Mouse (Mus musculus): ENCODE measurements around the gene Gm11114.
A peak's percentile ranks its signal among the peaks of the same experiment; 100 is the strongest.

Gm11114 gene

DNA sequence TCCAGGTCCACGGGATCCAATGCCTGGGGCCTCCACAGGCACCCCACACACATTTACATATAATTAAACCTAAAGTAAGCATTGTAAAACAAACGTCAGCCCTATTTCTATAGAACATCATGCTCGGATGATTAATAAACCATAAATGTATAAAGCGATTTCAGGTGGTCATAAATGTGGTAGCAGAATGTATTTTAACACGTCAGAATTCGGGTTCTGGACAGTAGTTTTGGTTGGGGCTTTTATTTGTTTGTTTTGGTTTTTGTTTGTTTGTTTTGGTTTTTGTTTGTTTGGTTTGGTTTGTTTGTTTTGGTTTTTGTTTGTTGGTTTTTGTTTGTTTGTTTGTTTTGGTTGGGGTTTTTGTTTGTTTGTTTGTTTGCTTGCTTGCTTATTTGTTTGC, at the start of gene Gm11114:
Gm11114 (plus strand) TSS at position 301 of the 400 bp plus-strand sequence.
- DNase-seq, result no peak

DNA sequence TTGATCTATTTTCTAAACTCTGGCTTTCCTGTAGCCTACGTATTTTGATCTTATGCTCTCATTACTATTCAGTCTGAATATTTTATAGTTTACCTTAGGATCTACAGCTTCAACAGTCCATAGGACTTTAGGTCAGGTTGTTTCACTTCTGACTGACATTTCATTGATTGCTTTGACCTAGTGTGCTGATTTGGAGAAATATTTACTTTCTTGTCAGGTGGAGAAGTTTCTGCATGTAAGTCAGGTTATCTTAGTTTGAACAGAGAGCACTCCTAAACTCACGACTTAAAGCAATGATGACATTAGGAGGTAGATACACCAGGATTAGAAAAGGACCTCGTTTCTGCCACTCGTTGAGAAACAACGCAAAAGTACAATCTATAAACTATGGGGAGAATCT, 45.7 kb upstream of the Gm11114 start:
- DNase-seq, result no peak

DNA sequence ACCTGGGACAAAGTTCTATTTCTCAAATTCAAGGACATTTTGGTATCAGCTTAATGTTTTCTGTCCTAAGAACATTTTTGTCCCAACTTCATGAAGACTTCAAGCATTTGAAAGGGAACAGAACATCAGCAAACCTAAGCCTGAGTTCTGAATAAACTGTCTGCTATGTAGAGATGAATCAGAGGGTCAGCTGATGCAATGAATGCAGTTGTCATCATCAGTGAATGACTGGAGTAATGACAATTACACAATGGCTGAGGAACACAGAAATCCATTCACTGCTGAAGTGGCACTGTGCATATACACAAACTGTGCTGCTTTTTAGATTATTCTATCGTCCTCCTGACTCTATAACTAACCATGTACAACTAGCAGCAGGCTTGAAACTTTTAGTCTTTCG, 38.5 kb upstream of the Gm11114 start:
- no peak for DNase-seq

DNA sequence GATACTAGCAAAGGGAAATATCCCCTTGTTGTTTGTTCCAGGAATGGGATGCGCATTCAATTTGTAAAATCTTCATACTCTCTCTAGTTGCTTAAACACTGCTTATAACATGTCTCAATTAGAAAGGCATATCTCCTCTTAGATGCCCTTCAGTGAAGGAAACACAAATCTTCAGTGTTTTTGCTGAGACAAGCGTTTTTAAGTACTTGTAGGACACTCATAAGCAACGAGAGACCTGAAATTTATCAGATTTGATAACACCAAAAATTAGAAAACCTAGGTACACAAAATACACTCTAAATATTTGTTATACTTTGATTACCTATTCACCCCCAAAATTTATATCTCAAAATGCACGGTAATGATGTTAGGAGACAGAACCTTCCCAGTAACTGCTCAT, 9.7 kb upstream of the Gm11114 start:
- DNase-seq, result no peak

DNA sequence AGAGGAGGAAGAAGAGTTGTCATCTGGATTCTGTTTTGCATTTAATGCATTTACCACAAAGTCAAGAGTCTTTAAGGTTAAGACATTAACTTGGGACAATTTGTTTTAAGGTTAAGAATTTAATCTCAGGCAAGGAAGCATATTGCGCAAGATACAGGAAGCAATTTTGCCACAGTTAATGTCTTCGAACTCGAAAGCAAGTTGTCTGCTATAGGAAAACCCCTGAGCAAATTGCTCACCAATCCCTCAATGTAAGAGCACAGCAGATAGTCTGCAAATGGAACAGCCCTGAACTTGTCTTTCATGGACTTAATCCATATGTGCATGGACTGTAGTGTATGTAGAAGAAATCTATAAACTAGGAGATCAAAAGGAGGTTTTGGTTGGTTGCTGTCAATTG, 9.2 kb upstream of the Gm11114 start:
- no peak for DNase-seq

DNA sequence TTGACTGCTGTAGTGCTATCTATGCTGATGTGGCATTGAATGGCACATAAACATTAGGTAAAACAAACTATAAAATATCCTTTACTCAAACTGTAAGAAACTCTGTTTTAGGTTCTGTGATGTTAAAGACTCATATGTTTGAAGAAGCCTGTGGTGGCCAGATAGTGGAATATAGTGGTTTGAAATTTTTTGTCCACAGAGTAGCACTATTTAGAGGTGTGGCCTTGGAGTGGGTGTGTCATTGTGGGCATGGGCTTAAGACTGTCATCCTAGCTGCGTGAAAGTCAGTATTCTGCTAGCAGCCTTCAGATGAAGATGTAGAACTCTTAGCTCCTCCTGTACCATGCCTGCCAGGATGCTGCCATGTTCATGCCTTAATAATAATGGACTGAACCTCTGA, 3.5 kb downstream of the Gm11114 start:
- no peak for DNase-seq

DNA sequence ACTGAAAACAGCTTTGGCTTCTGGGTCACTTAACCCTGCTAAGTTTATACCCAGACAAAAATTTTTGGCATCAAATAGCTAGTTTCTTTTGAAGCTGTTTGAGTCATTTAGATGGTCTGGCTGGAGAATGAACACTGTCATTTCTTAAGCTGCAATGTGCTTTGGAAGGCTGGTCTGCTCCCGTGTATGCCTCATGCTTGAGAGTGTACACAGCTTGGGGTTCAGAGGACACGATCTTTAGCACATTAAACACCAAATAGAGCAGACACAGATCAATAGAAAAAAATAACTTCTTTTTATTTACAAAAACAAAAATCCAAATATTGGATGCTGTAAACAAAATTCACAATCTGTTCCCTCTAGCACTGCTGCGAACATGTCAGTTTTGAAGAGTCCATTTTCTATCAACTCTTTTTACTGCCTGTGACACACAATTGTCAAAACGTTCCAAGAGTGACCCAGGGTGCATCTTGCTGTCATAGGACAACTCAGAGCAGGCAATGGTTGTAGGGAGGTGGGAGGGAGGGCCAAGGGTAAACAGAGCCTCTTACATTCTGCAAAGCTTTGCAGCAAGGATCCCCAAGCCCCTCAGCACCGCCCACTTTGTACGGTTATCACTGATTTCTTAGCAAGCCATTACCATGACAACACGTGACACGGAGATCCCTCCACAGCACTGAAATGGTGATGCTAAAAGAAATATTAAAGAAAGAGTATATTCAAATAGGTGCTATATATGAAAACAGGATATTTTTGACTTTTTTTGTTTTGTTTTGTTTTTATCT, 7.8 kb downstream of the Gm11114 start:
- no peak for DNase-seq

DNA sequence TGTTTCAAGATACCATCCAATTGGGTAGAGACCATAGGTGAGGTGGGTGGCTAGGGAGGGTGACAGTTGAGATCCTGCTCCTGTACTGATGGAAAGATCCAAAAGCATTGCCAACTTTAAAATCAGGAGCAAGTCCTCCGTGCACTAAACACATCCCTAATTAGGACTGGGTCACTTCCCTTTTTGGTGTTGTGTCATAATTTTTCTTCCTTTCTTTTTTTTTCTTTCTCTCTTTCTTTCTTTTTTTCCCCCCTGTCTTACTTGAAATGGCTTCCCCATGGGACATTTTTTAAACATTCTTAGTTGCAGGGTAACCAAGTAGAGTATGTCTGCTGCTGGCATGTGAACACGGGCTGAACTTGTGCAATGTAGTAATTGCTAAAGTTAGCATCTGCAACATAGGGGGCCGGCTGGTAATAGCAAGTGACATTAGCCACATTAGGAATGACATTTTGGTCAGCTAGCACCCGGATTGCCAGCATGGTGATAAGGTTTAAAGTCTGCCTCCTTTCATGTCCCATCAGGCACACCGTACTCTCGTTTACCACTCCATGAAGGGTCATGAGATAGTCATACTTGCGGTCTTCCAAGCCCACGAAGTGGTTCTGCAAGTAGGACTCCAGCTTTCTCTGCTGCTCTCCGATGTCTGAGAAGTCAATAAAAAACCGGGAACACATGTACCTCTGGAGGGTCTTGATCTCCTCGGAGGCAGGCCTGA, 11.7 kb downstream of the Gm11114 start:
- DNase-seq, result no peak

DNA sequence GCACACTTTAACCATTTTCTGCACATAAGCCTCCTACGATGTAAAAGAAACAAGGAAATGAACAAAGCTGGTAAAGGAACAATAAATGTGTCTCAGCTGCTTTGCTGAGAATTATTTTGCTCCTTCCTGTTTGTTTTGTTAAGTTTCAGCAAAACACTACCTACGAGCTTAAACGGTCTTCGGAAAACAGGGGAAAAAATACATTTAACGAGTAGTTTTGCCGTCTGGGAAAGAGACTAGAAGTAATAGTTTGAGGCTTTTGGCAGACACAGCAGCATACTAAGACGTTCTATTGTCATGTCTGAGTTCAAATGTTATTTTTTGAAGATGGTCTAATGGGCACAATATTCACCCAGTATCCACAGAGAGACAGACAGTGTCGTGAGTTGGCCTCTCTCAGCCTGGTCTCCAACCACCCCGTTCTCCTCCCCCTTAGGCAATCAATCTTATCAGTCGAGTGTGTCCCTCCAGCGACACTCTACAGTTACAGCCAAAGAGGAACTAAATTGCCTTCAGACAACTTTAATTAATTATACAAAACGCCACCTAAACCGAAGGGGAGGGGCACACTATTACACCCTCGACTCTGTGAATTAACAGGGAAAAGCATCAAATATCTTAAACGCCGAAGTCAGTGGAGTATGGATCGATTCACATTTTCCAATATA, 12.8 kb downstream of the Gm11114 start:
- no peak for DNase-seq

DNA sequence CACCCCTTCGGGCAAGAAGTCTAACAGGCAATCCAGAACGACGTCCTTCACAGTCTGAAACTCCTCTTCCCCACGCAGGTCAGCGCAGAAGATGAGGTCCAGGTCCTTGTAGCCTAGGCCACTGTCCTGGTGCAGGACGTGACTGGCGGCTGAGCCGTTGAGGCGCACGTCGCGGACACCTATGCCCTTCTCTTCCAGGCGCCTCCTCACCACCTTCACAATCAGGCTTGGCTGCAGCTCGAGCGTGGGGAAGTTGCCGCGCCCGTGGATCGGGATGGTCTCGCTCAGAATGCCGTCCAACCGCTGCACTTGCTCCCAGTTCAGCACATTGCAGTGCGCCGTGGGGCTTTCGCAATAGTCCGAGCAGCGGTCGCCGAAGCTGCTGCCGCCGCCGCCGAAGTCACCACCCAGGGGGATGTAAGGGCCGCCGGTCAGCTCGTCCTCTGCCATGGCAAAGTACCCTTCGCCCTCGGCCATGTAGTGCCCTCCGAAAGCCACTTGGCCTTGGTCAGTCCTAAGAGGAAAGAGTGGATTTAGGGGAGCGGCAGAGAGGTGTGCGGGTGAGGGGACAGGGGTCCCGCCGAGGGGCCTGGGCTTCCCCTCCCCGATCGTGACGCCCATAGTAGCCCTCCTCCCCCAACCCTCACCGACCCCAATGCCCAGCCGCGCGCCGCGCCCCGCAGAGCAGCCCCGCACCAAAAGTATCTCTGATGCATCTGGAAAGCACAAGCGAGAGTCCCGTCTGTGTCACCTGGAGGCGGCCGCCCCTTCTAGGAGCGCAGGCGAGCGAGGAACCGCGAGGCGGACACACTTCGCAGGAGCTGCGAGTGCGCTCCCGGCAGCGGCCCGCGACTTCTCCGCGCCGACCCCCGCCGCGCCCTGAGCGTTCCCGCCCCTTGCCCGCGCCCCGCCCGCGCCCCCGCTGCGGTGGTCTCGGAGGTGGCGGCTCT, 14.0 kb downstream of the Gm11114 start:
- peak; percentile 22 for DNase-seq

DNA sequence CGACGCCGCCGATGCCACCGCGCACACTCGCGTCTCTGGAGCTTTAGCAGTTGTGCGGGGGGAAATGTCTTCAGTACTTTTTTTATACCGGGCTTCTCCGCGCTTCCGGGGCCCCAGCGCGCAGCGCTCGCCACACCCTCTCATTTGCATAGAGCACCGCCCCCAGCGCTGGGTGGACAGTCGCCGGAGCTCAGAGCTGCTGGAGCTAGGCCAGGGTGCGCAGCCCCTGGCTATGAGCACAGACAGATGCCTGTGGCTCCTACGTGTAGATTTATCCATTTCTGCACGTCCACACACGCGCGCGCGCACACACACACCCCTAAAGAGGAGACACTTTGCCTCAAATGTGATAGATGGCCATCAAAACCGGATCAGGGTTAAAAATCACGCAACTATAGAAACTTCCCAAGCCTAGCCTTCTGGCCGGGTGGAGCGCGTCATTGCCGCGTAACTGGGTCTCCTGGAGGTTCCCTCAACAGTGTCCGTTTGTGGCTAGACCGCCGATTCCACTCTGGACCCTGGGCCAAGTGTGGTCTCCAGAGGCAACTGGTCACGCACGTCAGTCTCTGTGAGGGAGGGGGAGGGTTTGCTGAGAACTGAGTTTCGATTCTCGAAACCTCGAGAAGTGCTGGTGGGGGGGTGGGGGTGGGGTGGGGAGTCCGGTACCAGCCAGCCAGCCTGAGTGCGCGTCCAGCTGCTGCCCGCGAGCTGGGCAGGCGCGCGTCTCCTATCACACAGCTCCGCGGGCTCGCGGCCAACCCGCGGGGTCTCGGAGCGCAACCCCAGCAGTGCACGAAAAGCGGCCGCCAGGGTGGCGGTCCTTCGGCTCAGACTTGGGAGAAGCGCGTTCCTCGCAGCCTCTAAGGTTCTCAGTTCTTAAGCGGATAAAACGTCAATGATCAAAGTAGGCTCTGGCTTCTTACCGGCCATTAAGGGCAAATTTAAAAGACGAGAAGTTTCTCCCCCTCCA, 15.0 kb downstream of the Gm11114 start, which contains the start of gene Tent5a:
Tent5a (minus strand) TSS at position 107 of the 970 bp plus-strand sequence.
- peak; percentile 57 for DNase-seq

DNA sequence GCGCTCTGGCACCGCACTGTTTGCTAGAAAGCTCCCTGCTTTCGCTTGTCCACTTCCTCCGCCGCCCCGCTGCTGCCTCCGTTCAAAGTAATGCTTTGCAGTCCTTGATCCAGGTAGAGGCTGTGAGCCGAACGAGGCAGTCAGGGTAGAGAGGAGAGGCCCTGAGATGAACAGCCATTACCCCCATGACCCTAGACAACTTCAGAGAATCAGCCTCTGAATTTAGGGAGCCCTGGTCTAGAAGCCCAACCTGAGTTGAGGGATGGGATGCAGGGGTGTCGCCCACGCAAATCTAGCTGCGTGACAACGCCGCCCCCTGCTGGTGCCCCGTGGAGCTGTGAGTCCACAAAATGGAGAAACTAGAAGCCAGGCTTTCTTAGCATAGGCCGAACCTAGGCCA, 15.7 kb downstream of the Gm11114 start:
- DNase-seq, result peak; percentile 97

DNA sequence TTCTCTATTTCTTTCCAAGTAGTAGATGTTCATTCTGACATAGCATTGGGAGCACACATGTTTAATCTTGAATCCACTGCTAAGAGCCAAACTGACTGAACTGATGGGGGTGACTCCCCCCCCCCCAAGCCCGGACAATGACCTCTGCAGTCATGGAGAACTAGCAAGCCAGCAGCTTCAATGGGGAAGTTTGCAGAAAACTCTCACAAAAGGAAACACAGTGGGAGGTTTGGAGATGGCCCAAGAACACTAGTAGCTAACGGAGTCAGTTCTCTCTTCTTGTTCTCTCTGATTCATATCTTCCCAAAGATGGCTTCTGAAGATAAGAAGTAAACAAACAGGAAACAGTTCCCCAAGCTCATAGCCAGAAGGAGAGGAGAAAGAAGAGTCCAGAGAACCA, 18.9 kb downstream of the Gm11114 start:
- DNase-seq, result no peak

DNA sequence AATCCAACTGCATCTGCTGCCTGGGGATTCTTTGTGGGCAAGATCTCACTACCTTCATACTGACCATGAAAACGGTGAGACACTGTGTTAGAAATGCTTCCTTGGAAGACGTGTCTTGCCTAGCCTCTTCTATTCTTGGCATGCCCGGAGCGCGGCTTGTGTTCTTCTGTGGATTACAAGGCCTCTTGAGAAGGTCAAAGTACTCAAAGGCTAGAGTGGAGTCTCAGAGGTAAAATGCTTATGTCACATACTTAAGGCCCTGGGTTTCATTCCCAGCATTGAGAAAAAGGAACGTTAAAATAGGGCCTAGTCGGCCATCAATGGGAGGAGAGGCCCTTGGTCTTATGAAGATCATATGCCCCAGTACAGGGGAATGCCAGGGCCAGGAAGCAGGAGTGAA, 23.5 kb downstream of the Gm11114 start:
- DNase-seq, result no peak

DNA sequence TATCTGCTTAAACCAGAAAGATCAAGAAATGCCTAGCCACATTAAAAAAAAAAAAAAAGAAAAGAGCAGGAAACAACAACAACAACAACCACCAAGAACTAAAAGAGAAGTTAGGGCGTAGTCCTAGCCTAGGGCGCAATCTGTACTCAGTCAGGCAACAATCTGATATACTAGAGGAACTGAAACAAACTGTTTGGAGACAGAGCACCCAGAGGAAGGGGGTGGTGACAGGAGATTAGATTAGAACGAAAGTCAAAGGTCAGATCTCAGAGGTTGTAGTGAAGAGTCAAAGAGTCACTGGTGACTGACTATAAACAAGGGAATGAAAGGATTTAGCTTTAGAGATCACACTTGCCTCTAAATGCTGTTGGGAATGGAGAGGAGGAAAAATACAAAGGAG, 27.7 kb downstream of the Gm11114 start:
- no peak for DNase-seq

DNA sequence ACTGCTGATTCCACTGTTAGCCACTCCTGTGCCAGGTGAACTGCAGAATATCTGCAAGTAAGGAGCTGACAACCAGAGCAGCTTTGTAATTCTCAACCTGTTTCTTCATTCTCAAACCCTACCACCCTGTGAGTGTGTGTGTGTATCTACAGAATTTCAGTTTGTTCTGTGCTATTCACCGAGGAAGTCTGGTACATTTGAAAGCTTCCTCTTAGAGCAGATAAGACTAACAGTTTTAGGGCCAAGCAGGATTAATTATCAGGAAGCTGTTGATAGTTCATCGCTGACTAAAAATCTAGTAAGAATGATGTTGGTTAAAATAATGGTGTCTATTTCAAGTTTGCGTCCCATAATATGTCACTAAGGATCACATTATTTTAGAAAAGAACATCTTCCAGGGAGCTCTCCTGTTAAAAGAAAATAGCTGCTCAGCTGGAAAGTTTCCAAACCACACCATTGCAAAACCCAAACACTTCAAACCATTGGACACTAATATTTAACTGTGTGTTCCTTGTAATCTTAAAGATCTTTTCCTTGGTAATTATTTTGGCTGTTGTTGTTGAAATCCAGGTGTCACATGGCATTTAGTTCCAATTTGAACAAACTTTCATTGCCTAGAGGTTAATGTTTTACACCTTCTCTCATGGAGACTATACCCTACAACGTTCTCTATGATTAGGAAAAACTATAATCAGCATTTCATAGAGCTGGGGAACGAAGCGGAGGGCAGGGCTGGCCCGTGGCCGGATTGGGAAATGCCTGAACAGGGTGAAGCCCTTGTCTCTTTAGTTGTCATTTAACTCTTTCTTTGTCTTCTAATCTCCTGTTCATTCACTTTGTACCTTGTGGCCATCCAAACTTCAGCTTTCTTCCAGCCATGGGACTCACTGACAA, 30.6 kb downstream of the Gm11114 start:
- no peak for DNase-seq

DNA sequence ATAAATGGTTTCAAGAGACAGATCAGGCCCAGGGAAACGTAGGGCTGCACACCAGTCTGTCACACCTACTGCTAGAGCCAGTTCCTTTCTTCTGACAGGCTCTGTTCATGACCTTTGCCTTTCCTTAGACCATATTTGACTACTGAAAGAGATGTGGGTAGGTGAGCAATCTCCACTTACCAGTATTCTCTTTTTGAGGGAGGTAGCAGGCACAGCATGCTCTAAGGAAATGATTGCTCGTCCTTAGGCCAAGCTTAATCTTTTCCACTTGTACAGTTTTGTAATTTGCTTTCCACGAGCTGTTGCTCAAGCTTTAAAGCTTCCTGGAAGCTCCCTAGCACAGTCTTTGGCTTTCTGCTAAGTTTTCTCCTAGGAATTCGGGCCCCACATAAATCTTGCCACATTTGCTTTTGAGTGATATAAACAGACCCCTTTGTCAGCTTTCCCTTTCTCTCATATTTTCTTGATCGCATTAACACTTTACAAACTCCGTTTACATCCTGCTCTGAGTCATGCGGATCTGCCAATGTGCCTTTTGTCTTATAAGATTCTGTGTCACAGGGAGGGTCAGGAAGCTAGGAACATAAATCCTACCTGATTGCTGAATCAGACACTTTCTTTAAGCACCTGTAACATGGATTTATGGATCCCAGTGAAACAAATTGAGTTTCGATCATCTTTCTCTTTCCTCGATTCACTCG, 35.4 kb downstream of the Gm11114 start:
- DNase-seq, result no peak

DNA sequence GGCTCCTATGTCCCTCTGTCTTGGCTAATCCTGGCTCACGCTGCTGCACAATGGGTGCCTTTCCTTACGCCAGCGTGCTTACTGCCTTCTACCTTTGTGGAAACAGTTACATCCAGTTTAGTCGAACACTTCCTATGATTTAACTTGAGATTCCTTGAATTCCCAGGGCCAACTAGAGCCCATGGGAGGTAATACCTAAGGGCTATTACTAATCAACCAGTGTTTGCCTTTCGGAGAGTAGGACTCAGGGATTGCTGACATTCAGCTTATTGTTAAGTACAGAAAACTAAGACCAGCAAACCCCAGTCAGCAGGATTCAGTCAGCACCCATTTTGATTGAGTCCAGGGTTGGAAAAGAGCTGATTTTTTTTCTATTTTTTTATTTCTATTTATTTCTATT, 43.0 kb downstream of the Gm11114 start:
- DNase-seq, result no peak

DNA sequence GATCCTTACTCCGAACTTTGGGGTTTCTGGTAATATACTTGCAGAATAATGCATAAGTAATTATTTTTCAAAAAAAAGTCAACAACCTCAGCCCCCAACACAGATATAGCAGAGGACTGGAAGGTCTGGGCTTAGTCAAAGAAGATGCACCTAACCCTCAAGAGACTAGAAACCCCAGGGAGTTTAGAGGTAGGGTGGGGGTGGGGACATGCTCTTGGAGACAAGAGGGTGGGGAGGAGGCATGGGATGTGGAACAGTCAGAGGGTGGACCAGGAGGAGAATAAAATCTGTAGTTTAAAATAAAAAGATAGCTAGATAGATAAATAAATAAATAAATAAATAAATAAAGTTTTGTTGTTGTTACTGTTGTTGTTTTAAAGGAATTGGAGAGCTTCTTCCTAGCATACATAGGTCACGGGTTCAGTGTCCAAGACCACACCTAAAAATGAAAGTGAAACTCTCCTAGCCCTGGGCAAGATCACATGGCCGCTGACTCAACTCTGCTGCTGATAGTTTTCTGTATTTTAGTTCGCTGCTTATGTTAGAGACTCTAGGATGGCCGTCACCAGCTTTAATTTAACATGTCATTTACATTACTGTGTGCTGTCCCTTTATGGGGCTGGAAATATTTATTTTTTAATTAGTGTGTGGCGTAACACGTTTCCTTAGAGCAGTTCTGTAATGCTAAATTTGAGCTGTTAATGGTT, 44.7 kb downstream of the Gm11114 start:
- DNase-seq, result no peak
